9 mouse cellular contexts compared by ENCODE assay signal in the genomic region with DNA sequence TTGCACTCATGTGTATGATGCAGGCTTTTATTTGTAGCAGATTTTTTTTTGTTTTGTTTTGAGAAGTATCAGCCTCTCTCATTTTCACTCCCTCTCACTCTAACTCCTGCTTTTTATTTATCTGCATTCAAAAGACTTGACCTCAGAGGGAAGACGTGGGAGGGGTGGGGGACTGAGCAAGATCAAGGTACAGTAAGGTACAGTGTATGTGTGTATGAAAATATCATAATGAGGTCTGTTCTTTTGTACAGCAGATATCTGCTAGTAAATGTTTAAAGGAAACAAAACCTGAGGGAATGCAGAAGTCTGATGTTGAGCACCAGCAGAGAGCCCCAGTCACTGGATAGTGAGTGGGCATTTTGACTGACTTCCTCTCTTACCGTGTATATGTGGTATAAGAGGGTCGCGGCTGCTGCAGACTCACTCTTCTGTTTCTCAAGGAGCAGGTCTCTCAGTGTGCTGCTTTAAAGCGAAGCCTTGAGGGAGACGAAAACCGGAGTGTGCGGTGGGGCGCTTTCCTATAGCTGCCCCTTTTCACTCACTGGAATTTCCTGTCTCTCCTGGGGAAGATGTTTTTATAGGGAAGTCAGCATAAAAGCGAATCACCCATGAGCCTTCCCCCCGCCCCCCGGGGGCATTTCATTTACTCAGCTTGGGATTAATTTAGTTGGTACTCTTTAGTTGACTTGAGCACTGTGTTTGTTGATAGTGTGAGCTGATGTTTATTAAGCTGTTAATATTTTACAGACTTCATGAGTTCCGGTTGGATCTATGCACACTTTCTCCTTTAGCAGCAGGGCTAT. TPM values are rescaled to one million over a fixed set of nuclear protein-coding genes. Genes with fewer than 3 reads are reported as not detected.
A peak's percentile ranks its signal among the peaks of the same experiment; 100 is the strongest.
DNase-seq lines count a peak whose midpoint lies in the region; ATAC-seq and TF ChIP-seq lines count a peak whose summit lies in the region.
"Had no signal": no experiment of that assay in that cellular context is flagged by ENCODE, and none has a peak within 500 bp of the region (broad histone marks: within the 10 kb centered on the region; RNA-seq: fewer than 3 reads in every experiment).

No protein-coding gene starts in this region.

- no peak overlapping the region for H3K9ac ChIP-seq in heart, postnatal 0 days (replicated peaks; ENCODE audit: low read depth, low read length)
- H3K9ac ChIP-seq in intestine, embryonic 15.5 days = 0 out of 2 replicates have a peak overlapping the region, but pooled peaks have one; percentile 11
- no peak overlapping the region for H3K9ac ChIP-seq in limb, embryonic 13.5 days
- no peak overlapping the region for H3K9ac ChIP-seq in stomach, embryonic 14.5 days (replicated peaks; ENCODE audit: low read depth, low read length)
- no peak overlapping the region for H3K9ac ChIP-seq in midbrain, embryonic 13.5 days (replicated peaks)

- no peak for ATAC-seq in heart, postnatal 0 days (ENCODE audit: insufficient read depth, low read depth)
- peak; percentile 72 for ATAC-seq in intestine, embryonic 15.5 days
- no peak for ATAC-seq in limb, embryonic 13.5 days (ENCODE audit: low FRiP score, low read depth)
- ATAC-seq in stomach, embryonic 14.5 days (ENCODE audit: insufficient number of reproducible peaks, insufficient read depth, low FRiP score, low read depth) = peak; percentile 73
- ATAC-seq in midbrain, embryonic 13.5 days = no peak

- H3K4me3 ChIP-seq in heart, postnatal 0 days (ENCODE audit: low read depth, low read length) = no peak overlapping the region
- H3K4me3 ChIP-seq in intestine, embryonic 15.5 days (replicated peaks) = peak overlapping the region; percentile 7; the same call in 1 of the 2 replicates
- no peak overlapping the region for H3K4me3 ChIP-seq in limb, embryonic 13.5 days
- no peak overlapping the region for H3K4me3 ChIP-seq in stomach, embryonic 14.5 days (ENCODE audit: low read depth, low read length)
- H3K4me3 ChIP-seq in midbrain, embryonic 13.5 days (replicated peaks) = no peak overlapping the region
- H3K4me3 ChIP-seq: forebrain, embryonic 10.5 days had no signal

- TF ChIP-seq CTCF in heart, postnatal 0 days (IDR thresholded peaks at IDR 0.05; ENCODE audit: low read depth) = no peak

- DNase-seq in heart, postnatal 0 days (ENCODE audit: low spot score) = no peak
- no peak for DNase-seq in heart, postnatal 14 days
- no peak for DNase-seq in cerebellum, postnatal 4 days (ENCODE audit: low spot score in 2 of 2)
- DNase-seq in cerebellum, adult 11-12 months = no peak

- intact Hi-C loops in heart, postnatal 14 days (cut with DNase I) = no loop called here

- H3K27ac ChIP-seq in heart, postnatal 0 days (ENCODE audit: low read depth) = no peak overlapping the region
- H3K27ac ChIP-seq in intestine, embryonic 15.5 days = peak overlapping the region; percentile 78; the same call in 1 of the 2 replicates
- H3K27ac ChIP-seq in limb, embryonic 13.5 days = no peak overlapping the region; the same call in 1 of the 2 replicates
- H3K27ac ChIP-seq in stomach, embryonic 14.5 days (ENCODE audit: low read length) = peak overlapping the region; percentile 66; the same call in 1 of the 2 replicates
- H3K27ac ChIP-seq in midbrain, embryonic 13.5 days = no peak overlapping the region
- H3K27ac ChIP-seq: forebrain, embryonic 10.5 days had no signal

- H3K27me3 ChIP-seq in heart, postnatal 0 days (ENCODE audit: control insufficient read depth, insufficient read depth, low read length) = no peaks in the 10 kb centered on the region
- no peaks in the 10 kb centered on the region for H3K27me3 ChIP-seq in intestine, embryonic 15.5 days (replicated peaks)
- no peaks in the 10 kb centered on the region for H3K27me3 ChIP-seq in limb, embryonic 13.5 days
- H3K27me3 ChIP-seq in stomach, embryonic 14.5 days (ENCODE audit: control insufficient read depth, insufficient read depth, low read length) = no peaks in the 10 kb centered on the region
- H3K27me3 ChIP-seq in midbrain, embryonic 13.5 days = peaks cover 14% of the 10 kb centered on the region; the same call in 1 of the 2 replicates

- H3K36me3 ChIP-seq in heart, postnatal 0 days (replicated peaks; ENCODE audit: control insufficient read depth, insufficient read depth, low read length) = no peaks in the 10 kb centered on the region
- H3K36me3 ChIP-seq in intestine, embryonic 15.5 days = no peaks in the 10 kb centered on the region
- H3K36me3 ChIP-seq in limb, embryonic 13.5 days = peaks cover 12% of the 10 kb centered on the region; the same call in 1 of the 2 replicates
- H3K36me3 ChIP-seq in stomach, embryonic 14.5 days (ENCODE audit: control insufficient read depth, insufficient read depth, low read length) = no peaks in the 10 kb centered on the region; the same call in 1 of the 2 replicates
- no peaks in the 10 kb centered on the region for H3K36me3 ChIP-seq in midbrain, embryonic 13.5 days

- peak overlapping the region; percentile 43 for H3K4me2 ChIP-seq in heart, postnatal 0 days (ENCODE audit: low read depth, low read length)
- peak overlapping the region; percentile 48 for H3K4me2 ChIP-seq in intestine, embryonic 15.5 days (replicated peaks)
- H3K4me2 ChIP-seq in limb, embryonic 13.5 days (replicated peaks) = peak overlapping the region; percentile 41
- H3K4me2 ChIP-seq in stomach, embryonic 14.5 days (replicated peaks; ENCODE audit: low read depth, low read length) = peak overlapping the region; percentile 13
- no peak overlapping the region for H3K4me2 ChIP-seq in midbrain, embryonic 13.5 days (replicated peaks)

- H3K9me3 ChIP-seq in heart, postnatal 0 days (replicated peaks; ENCODE audit: control insufficient read depth, low read length) = no peaks in the 10 kb centered on the region
- no peaks in the 10 kb centered on the region for H3K9me3 ChIP-seq in intestine, embryonic 15.5 days
- no peaks in the 10 kb centered on the region for H3K9me3 ChIP-seq in limb, embryonic 13.5 days
- no peaks in the 10 kb centered on the region for H3K9me3 ChIP-seq in stomach, embryonic 14.5 days (ENCODE audit: control insufficient read depth, low read depth, low read length)
- H3K9me3 ChIP-seq in midbrain, embryonic 13.5 days = no peaks in the 10 kb centered on the region
- H3K9me3 ChIP-seq: forebrain, embryonic 10.5 days had no signal

- TF ChIP-seq EP300 in heart, postnatal 0 days (IDR thresholded peaks at IDR 0.05; ENCODE audit: low read depth) = no peak

- 39% methylated on average over 13 of the region's 13 CpGs for WGBS in heart, postnatal 0 days
- 15% methylated on average over 13 of the region's 13 CpGs for WGBS in intestine, embryonic 15.5 days
- WGBS in limb, embryonic 13.5 days = 16% methylated on average over 13 of the region's 13 CpGs
- WGBS in stomach, embryonic 14.5 days = 34% methylated on average over 13 of the region's 13 CpGs
- 61% methylated on average over 13 of the region's 13 CpGs for WGBS in midbrain, embryonic 13.5 days

- peaks cover 35% of the 10 kb centered on the region for H3K4me1 ChIP-seq in heart, postnatal 0 days (ENCODE audit: control insufficient read depth, insufficient read depth)
- peaks cover 32% of the 10 kb centered on the region for H3K4me1 ChIP-seq in intestine, embryonic 15.5 days (replicated peaks)
- peaks cover 59% of the 10 kb centered on the region for H3K4me1 ChIP-seq in limb, embryonic 13.5 days
- peaks cover 48% of the 10 kb centered on the region for H3K4me1 ChIP-seq in stomach, embryonic 14.5 days (ENCODE audit: control insufficient read depth, insufficient read depth, low read length)
- H3K4me1 ChIP-seq in midbrain, embryonic 13.5 days (replicated peaks) = peaks cover 19% of the 10 kb centered on the region

RNA-seq across cellular contexts. Expression of gene Lgr4, which starts 14.7 kb away (rescaled TPM):
- 49.7 and 61.2 TPM in 2 replicates for total RNA-seq in heart, postnatal 0 days (2014; rRNA removed; ENCODE audit: low replicate concordance)
- 10.2 and 10.9 TPM in 2 replicates for polyA plus RNA-seq in heart, postnatal 0 days (2015; fragmentation: Nextera tagmentation; extraction: Ambion mirVana)
- 10 to 100 TPM; 28.0 to 29.2 TPM for total RNA-seq in heart, postnatal 14 days (2021)
- 27.6 and 29.4 TPM in 2 replicates for polyA plus RNA-seq in intestine, embryonic 15.5 days (2015; fragmentation: Nextera tagmentation; extraction: Ambion mirVana)
- 21.1 and 23.2 TPM in 2 replicates for polyA plus RNA-seq in limb, embryonic 13.5 days (2015; fragmentation: Nextera tagmentation; extraction: Ambion mirVana)
- 38.2 and 39.0 TPM in 2 replicates for polyA plus RNA-seq in stomach, embryonic 14.5 days (2014; fragmentation: Nextera tagmentation; extraction: Ambion mirVana)
- 7.9 and 8.3 TPM in 2 replicates for polyA plus RNA-seq in midbrain, embryonic 13.5 days (2015; fragmentation: Nextera tagmentation; extraction: Ambion mirVana)

RNA-seq across cellular contexts. Expression of gene Lin7c, which starts 41.5 kb away (rescaled TPM):
- 28.1 and 32.3 TPM in 2 replicates for total RNA-seq in heart, postnatal 0 days (2014; rRNA removed; ENCODE audit: low replicate concordance)
- polyA plus RNA-seq in heart, postnatal 0 days (2015; fragmentation: Nextera tagmentation; extraction: Ambion mirVana) = 27.8 and 28.2 TPM in 2 replicates
- total RNA-seq in heart, postnatal 14 days (2021) = 10 to 100 TPM; 45.2 to 46.4 TPM
- polyA plus RNA-seq in intestine, embryonic 15.5 days (2015; fragmentation: Nextera tagmentation; extraction: Ambion mirVana) = 64.3 and 72.0 TPM in 2 replicates
- 50.0 and 54.3 TPM in 2 replicates for polyA plus RNA-seq in limb, embryonic 13.5 days (2015; fragmentation: Nextera tagmentation; extraction: Ambion mirVana)
- polyA plus RNA-seq in stomach, embryonic 14.5 days (2014; fragmentation: Nextera tagmentation; extraction: Ambion mirVana) = 68.8 and 74.2 TPM in 2 replicates
- 175 and 201 TPM in 2 replicates for polyA plus RNA-seq in midbrain, embryonic 13.5 days (2015; fragmentation: Nextera tagmentation; extraction: Ambion mirVana)

Comparison
In these comparisons a context has a peak if more than half of its experiments do, and no peak if none do; other contexts are left out.
1. ATAC-seq: peak in intestine, embryonic 15.5 days (single experiment) and stomach, embryonic 14.5 days (single experiment); none in heart, postnatal 0 days (single experiment), limb, embryonic 13.5 days (single experiment) and midbrain, embryonic 13.5 days (single experiment).
2. H3K27ac ChIP-seq: peak in intestine, embryonic 15.5 days (single experiment) and stomach, embryonic 14.5 days (single experiment); none in heart, postnatal 0 days (single experiment), limb, embryonic 13.5 days (single experiment) and midbrain, embryonic 13.5 days (single experiment).